Mouse (Mus musculus) liver, embryonic 14.5 days (tissue): ENCODE measurements around the gene Pip5k1b. TPM values are rescaled to one million over a fixed set of nuclear protein-coding genes. Genes with fewer than 3 reads are reported as not detected.

ENCODE experiments used
- ATAC-seq: fragments of 200-750 bp; cut with Nextera tagmentation; 2 replicates; pipeline ENCODE4 v1.8.0; 2017; ENCODE audit warnings: moderate number of reproducible peaks, mild to moderate bottlenecking, moderate library complexity; ENCODE audit not compliant: insufficient read depth
- DNase-seq, 3 experiments: peaks; one replicate each; pipeline ENCODE4 v3.0.0-alpha.2; 2012 to 2013; ENCODE audit warnings: low read depth in 3 of 3, low spot score in 3 of 3
- H3K27ac ChIP-seq: fragments of 300-500 bp; sonication (generic); 2 replicates; pipeline ENCODE4 v1.5.1; 2014; ENCODE audit warnings: moderate library complexity, mild to moderate bottlenecking, control low read depth, inconsistent platforms
- H3K27me3 ChIP-seq: fragments of 300-500 bp; sonication (generic); 2 replicates; pipeline ENCODE4 v1.6.1; 2014; ENCODE audit warnings: mild to moderate bottlenecking, low read length, moderate library complexity; ENCODE audit not compliant: control insufficient read depth, insufficient read depth
- H3K36me3 ChIP-seq: fragments of 300-500 bp; sonication (generic); replicated peaks from 2 replicates; pipeline ENCODE4 v1.6.1; 2014; ENCODE audit warnings: low read depth; ENCODE audit not compliant: control insufficient read depth, insufficient read depth
- H3K4me1 ChIP-seq, 2 experiments: fragments of 200-500 bp in 1 of 2; fragments of 300-500 bp in 1 of 2; sonication (generic) in 1 of 2; replicated peaks; 2 replicates each; pipeline ENCODE4 v1.6.1; 2012 to 2014; ENCODE audit warnings: antibody characterized with exemption in 1 of 2, inconsistent platforms in 1 of 2, low read length in 1 of 2; ENCODE audit not compliant: control insufficient read depth in 2 of 2, insufficient read depth in 2 of 2
- H3K4me2 ChIP-seq: fragments of 300-500 bp; sonication (generic); 2 replicates; pipeline ENCODE4 v1.6.1; 2014; ENCODE audit warnings: low read depth, mild to moderate bottlenecking, control low read depth, moderate library complexity
- H3K4me3 ChIP-seq, 2 experiments: fragments of 200-500 bp in 1 of 2; fragments of 300-500 bp in 1 of 2; sonication (generic) in 1 of 2; 2 replicates each; pipeline ENCODE4 v1.5.1; 2012 to 2014; ENCODE audit warnings: low read depth in 2 of 2, low read length in 2 of 2, mild to moderate bottlenecking in 2 of 2, control low read depth in 1 of 2, inconsistent platforms in 1 of 2, moderate library complexity in 1 of 2; ENCODE audit not compliant: insufficient read depth in 1 of 2
- H3K9ac ChIP-seq: fragments of 300-500 bp; sonication (generic); replicated peaks from 2 replicates; pipeline ENCODE4 v1.6.1; 2014; ENCODE audit warnings: mild to moderate bottlenecking, control low read depth, moderate library complexity
- H3K9me3 ChIP-seq: fragments of 300-500 bp; sonication (generic); 2 replicates; pipeline ENCODE4 v1.6.1; 2016; ENCODE audit warnings: low read length, mixed read lengths; ENCODE audit not compliant: control insufficient read depth
- CTCF ChIP-seq: IDR thresholded peaks from 2 replicates; pipeline ENCODE4 v1.5.1; 2016; ENCODE audit warnings: antibody characterized with exemption, low read depth, control low read depth
- EP300 ChIP-seq: IDR thresholded peaks from 2 replicates; pipeline ENCODE4 v1.6.1; 2016; ENCODE audit warnings: antibody characterized with exemption, low read depth
- WGBS: fragments of 180-500 bp; shearing (Covaris S2); extraction: QIAGEN DNeasy Blood & Tissue Kit; methylation state at CpG from one replicate; pipeline ENCODE4 v1.1.7; 2014; ENCODE audit not compliant: insufficient replicate concordance; 5-methylcytosine and 5-hydroxymethylcytosine counted together
- polyA plus RNA-seq, 2 experiments: library from polyadenylated mRNA; depleted of rRNA in 1 of 2; stranded (reverse) in 1 of 2; unstranded in 1 of 2; fragments of >200 nt; fragmentation: Nextera tagmentation in 1 of 2; extraction: Ambion mirVana in 1 of 2; gene quantifications; 2 replicates each; pipeline versions ENCODE4 v1.2.1 to v1.2.3; 2012 to 2014

Gene Pip5k1b
- polyA plus RNA-seq, 2 experiments, result 8.1 to 10.8 TPM

DNA sequence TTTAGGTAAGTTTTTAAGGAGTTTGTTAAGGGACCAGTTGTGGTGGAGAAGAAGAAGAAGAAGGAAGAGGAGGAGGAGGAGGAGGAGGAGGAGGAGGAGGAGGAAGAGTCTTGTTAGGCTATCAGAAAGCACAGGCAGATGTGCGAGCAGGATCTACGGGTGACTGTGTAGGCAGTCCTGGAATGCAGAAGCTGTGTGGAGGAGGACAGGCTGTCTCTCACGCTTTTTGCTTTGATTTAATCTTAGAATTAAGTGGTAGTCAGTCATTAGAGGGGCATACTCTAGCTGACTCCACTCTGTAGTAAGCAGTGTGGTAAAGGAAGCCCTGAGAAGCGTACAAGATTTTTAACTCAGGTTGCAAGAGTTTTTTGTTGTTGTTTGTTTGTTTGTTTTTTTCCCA lies 86.5 kb downstream of the Pip5k1b start:
- Histone ChIP-seq H3K9ac (no peak overlapping the region), H3K36me3 (no peaks in the 10 kb centered on the region), H3K27ac (no peak overlapping the region), H3K9me3 (no peaks in the 10 kb centered on the region), H3K4me1 (peaks cover 0 to 2% of the 10 kb centered on the region in 2 experiments; a peak in 2 of 4 replicates), H3K4me2 (no peak overlapping the region), H3K4me3 (no peak overlapping the region), H3K27me3 (no peaks in the 10 kb centered on the region)
- ATAC-seq (no peak), DNase-seq (no peak)
- no peak for TF ChIP-seq EP300
- TF ChIP-seq CTCF, result no peak
- WGBS, result 68% methylated on average over 4 of the region's 4 CpGs

DNA sequence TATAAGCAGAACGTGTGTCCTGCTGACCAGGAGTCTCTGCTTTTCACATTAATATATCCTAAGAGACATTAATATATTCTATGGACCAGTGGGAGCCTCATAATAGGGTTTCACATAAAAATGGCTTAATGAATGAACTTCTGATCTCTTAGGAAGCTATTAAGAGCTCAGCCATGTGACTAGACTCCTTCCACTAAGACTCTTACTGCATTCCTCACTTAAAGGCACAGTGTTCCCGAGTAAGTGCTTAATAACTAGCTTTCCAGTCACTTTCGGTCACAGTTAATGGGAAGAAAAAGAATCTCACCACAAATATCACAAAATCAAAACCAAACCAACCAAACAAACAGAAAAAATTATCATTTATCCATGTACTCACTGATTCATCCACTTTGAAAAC lies 87.1 kb downstream of the Pip5k1b start:
- DNase-seq (no peak), ATAC-seq (no peak)
- H3K36me3 ChIP-seq, result no peaks in the 10 kb centered on the region
- no peak overlapping the region for H3K4me2 ChIP-seq
- 73% methylated on average over 3 of the region's 3 CpGs for WGBS
- H3K27me3 ChIP-seq, result no peaks in the 10 kb centered on the region
- H3K27ac ChIP-seq, result no peak overlapping the region
- no peaks in the 10 kb centered on the region for H3K9me3 ChIP-seq
- H3K9ac ChIP-seq, result no peak overlapping the region
- peaks cover 0 to 2% of the 10 kb centered on the region in 2 experiments; a peak in 2 of 4 replicates for H3K4me1 ChIP-seq
- no peak overlapping the region for H3K4me3 ChIP-seq
- TF ChIP-seq EP300 (no peak), CTCF (no peak)

DNA sequence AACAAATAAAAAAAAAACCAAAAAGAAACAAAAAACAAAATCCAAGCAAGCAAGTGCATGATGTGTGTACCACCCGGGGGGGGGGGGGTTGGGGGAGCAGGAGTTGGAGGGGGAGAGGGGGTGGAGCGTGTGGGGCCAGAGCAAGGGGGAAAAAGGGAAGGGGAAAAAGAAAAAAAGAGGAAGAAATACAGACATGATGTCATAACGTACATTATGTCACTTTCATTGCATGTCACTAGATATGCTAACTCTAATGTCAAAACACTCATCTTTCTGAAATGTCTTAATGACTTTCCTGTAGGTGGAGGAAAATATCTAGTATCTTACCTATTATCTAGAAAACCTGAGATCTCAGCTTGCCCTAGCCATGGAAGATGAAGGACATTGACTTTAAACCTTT lies 92.7 kb downstream of the Pip5k1b start:
- Histone ChIP-seq H3K4me1 (peaks cover 3 to 4% of the 10 kb centered on the region in 2 experiments; a peak in 3 of 4 replicates), H3K4me2 (no peak overlapping the region), H3K36me3 (no peaks in the 10 kb centered on the region), H3K4me3 (no peak overlapping the region), H3K27me3 (no peaks in the 10 kb centered on the region), H3K9me3 (no peaks in the 10 kb centered on the region), H3K9ac (no peak overlapping the region), H3K27ac (no peak overlapping the region)
- WGBS, result 65% methylated on average over 3 of the region's 3 CpGs
- no peak for ATAC-seq
- DNase-seq, result no peak
- TF ChIP-seq EP300 (no peak), CTCF (no peak)

DNA sequence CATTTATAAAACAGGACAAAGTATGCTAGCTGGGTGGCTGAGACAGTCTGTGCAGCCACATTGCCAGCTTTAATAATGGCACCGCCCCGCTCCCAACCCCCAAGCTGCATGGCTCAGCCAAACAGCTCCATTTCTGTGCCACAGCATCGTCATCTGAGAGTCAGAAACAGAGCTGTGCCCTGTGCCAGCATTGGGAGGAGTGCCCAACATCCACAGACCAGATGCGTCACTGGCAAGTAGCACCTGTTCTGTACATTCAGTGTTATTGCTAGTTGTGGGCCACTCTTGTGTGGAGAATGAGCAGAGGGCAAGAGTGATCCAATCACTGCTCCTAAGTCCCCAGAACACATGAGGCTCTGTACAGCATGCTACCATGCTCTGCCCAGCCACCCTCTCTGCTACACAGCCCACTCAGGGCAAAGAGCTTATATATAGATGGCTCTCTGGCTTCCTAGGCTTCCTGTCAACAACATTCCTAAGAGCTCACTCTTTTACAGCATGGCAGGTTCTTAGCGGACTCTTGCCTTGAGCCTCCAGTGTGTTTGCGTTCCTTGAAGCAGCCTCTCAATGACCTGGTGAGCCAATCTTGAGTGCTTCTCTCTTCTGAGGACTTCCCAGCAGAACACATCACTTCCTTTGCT lies 99.0 kb downstream of the Pip5k1b start:
- H3K27me3 ChIP-seq, result no peaks in the 10 kb centered on the region
- 85% methylated on average over 6 of the region's 6 CpGs for WGBS
- no peaks in the 10 kb centered on the region for H3K9me3 ChIP-seq
- no peak overlapping the region for H3K4me3 ChIP-seq
- no peak for ATAC-seq
- DNase-seq, result no peak
- no peak overlapping the region for H3K9ac ChIP-seq
- TF ChIP-seq EP300 (no peak), CTCF (no peak)
- H3K27ac ChIP-seq, result no peak overlapping the region
- H3K36me3 ChIP-seq, result no peaks in the 10 kb centered on the region
- H3K4me1 ChIP-seq, result peaks cover 12 to 26% of the 10 kb centered on the region in 2 experiments
- H3K4me2 ChIP-seq, result no peak overlapping the region

DNA sequence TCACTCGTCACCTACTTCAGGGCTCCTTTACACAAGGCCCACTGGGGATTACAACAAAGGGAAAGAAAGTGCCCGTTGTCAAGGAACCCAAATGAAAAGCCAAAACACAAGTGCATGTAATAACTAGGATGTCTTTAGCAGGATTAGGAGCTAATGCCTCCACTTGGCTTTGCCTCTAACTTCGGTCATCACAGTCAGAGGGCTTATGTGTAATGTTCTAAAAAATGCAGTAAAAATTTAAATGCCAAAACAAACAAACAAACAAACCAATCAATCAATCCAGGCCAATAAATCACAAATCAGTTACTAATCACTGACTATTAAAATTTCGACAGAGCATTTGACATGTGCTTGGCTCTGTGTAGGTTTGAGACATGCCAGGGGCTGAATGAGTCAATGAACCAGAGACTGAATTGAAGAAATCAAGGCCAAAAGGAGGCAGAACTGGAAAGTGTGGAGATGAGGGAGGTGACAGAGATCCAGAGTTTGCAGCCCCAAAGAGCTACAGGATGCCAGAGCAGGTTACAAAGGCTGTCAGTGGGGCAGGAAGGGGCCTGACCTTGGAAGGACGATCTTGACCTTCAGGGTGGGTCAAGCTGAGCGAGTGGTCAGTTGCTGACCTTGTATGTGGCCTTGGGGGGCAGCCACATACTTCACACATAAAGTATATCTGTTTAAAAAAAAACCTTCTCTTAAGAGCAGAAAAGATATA lies 100.3 kb downstream of the Pip5k1b start:
- no peaks in the 10 kb centered on the region for H3K27me3 ChIP-seq
- no peak overlapping the region for H3K4me3 ChIP-seq
- peaks cover 10 to 27% of the 10 kb centered on the region in 2 experiments for H3K4me1 ChIP-seq
- H3K9me3 ChIP-seq, result no peaks in the 10 kb centered on the region
- WGBS, result 72% methylated on average over 6 of the region's 6 CpGs
- no peaks in the 10 kb centered on the region for H3K36me3 ChIP-seq
- DNase-seq (no peak), ATAC-seq (no peak)
- no peak overlapping the region for H3K27ac ChIP-seq
- no peak for TF ChIP-seq CTCF
- TF ChIP-seq EP300, result no peak
- H3K4me2 ChIP-seq, result no peak overlapping the region
- no peak overlapping the region for H3K9ac ChIP-seq
